Mouse (Mus musculus) A20 (cell line): ENCODE data around the gene Gpr107.
A peak's percentile ranks its signal among the peaks of the same experiment; 100 is the strongest.

ENCODE experiments used
- DNase-seq: peaks from one replicate; pipeline ENCODE4 v3.0.0-alpha.2; 2011; ENCODE audit warnings: low read depth, low spot score

Gpr107 gene

DNA sequence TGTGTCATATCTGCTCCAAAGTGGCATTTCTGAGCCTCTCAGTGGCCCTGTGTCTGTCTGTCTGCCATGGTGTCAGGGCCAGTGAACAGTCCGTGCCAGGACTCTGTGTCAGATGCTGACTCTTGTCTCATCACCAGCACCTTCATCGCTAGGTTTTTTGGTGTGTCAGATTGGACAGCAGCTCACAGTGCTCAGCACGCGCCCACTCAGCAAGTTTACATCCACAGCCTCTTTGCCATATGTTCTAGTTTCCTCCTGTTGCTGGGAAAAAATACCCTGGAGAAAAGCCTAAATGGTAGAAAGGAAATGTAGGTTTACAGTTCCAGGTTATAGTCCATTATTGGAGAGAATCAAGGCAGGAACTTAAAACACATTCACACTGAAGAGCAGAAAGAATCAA lies 46.5 kb downstream of the Gpr107 start:
- DNase-seq = no peak

DNA sequence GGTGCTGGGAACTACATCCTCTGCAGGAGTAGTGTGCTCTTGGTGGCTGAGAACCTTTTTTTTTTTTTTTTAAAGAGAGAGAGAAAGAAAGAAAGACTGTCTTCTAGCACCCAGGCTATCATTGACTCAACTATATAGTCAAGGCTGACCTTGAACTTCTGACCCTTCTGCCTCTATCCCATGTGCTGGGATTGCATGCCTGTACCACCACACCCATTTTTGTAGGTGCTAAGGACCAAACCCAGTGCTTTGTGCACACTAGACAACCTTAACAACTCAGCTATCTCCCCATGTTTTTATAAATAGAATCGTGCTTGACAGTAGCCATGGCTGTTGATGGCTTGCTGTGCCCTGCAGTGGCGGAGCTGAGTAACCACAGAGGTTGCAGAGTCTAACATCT lies 47.9 kb downstream of the Gpr107 start:
- no peak for DNase-seq

DNA sequence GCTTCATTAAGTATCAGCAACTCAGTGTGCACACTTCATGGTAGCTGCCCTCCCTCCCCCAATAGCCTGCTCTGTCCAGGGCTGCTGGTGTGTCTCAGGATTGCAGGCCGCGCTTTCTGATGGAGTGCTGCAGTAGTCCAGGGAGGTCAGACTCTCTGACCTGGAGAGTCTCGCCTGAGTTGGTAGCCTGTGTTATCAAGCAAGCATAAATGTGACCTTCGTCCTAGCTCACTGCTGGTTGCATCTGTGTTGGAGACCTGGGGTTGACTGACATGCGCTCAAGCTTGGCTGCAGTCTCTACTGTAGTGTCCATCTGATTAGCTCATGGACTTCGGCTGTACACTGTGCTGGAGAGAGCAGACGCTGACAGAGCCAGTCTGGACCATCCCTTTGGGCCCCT lies 49.7 kb downstream of the Gpr107 start:
- DNase-seq = no peak

DNA sequence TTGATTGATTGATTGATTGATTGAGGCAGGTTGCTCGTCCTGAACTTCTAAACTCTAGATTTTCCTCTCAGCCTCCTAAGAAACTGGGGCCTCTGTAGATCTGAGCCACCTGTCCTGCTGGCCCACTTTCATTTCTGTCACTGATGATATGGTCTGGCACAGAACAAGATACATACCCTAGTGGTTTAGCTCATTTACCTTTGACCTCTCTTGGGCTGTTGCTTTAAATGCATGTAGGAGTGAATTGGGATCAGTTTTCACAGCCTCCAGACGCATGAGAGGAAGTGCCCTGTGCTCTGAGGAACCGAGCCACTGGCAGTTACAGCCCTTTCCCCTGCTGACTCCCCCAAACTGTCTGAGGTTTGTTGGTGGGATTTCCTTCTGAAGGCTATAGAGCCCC lies 50.2 kb downstream of the Gpr107 start:
- no peak for DNase-seq

DNA sequence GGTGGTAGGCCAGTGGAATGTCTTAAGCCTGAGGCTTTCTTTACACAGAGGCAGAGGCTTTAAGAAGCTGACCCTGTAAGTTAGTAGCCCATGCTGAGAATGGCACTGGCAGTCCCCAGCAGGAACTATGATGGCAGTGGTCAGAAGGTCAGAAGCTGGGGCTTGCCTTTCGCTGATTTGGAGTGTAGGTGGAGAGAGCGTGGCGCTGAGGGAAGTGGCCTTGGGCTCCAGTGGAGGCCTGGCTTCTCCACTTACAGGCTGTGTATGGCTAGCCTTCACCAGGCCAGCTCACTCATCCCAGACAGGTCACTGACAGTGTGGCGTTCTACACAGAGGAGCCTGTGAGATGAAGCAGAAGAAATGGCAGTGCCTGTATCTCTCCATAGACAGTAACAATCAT lies 50.8 kb downstream of the Gpr107 start:
- no peak for DNase-seq

DNA sequence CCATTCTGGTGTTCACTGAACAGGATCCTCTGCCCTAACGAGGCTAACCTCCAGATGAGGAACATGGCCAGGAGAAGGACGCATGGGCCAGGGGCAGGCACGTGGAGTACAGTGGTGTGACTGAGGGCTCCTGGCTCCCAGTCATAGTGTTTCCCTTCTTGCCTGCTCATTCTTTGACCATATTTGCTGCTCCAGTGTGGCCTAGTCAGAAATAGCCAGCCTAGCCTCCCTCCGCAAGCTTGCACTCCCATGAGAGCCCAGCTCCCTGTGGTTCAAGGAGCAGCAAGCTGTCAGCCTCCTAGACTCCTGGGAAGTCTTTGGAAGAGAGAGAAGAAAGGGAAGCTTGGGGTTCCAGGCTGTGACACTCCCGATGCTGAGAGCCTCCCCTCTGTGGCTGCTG lies 52.6 kb downstream of the Gpr107 start:
- no peak for DNase-seq

DNA sequence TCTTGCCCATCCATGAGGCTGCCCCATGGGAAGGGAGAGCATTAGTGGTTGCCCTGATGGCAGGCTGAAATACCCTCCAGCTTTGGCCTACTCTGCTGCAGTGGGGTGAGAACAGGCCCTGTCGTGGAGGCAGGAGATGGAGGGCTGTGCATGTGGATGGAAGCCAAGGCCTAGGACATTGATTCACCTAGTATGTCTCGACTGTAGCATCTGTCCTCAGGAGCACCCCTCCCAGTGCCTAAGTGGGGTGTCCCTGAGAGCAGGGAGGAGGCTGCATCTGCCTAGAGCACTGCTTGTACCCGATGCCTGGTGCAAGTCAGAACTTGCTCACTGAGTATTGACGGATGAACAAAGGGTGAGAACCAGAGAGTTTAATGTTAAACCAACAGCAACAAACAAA lies 54.1 kb downstream of the Gpr107 start:
- no peak for DNase-seq

DNA sequence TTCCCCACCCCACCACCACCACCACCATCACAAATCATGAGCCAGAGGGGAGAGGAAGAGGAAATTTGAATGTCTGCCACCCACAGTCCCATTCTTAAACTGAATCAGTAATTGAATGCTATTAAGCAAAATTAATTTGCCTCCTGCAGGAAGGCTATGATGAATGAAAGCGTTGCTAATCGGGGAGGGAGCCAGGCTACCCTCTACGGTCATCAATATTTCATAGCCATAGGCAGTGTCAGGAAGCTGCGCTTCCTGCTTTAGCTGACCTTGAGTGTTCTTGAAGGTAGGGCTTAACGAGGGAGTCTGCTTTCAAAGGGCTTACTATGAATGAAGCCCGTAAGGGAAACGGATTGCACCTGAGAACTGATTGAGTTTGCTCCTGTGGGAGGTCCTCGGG lies 54.8 kb downstream of the Gpr107 start:
- DNase-seq = no peak

DNA sequence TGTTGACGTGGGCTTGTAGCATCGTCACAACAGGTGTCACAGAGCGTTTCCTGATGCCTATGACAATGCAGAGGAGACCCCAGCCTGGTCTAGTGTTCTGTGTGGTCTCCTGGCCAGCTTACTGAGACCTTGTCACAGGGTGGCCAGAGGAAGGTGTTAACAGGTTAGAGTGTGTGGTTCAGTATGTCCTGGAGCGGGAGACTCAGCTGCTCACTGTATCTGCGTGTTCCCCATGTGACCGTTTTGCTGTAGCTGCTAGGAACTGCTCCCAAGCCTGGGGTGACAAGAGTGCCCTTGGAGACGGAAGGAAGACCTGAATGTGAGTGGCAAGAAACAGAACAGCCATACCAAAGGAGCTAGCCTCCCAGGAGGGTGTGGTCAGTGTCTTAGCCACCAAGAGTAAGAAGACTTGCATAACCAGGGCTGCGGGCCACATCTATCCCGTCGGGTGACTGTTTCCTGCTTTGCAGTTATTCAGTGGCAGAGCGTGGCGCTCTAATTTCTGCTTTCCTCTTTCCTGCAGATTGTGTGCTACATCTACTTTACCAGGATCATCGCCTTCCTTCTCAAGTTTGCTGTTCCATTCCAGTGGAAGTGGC lies 56.5 kb downstream of the Gpr107 start:
- DNase-seq = no peak

DNA sequence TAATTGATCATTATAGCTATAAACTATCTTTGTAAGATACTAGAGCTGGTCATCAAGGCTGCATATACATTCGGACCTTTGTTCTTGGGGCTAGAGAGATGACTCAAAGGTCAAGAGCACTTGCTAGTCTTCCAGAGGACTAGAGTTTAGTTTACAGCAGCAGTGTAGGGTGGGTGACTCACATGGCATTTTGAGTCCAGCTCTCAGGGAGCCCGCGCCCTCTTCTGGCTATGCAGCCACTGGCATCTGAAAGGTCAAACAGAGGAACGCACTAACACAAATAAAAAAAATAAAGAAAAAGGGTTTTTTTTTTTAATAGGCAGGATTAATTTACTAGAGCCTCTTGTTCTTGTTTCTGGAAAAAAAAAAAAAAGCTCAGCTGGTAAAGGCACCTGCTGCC lies 57.4 kb downstream of the Gpr107 start:
- DNase-seq = no peak

DNA sequence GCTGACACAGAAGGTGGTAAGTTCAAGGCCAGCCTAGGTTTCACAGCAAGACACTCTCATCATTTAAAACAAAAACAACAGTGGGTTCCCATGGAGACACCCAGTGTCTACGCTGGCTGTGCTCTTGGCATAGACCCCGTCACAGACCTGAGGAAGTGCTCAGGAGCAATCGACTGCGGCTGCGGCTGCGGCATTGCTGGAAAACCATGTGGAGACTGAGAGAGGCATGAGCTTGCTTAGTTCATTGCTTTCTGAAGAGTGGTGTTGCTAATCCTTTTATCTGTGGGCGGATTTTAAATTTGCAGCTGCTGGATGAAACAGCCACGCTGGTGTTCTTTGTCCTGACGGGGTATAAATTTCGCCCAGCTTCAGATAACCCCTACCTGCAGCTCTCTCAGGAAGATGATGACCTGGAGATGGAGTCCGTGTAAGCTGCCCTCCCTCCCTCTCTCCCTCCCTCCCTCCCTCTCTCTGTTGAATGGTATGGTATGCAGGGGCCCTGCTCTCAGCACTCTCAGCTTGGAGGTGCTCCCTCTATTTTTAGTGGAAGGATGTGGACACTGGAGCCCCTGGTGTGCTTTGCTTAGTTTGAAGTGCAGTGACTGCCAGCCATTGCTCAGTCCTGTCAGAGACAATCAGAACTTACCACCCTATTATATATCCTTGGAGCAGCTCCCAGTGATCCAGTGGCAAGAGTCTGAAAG lies 58.2 kb downstream of the Gpr107 start:
- no peak for DNase-seq

DNA sequence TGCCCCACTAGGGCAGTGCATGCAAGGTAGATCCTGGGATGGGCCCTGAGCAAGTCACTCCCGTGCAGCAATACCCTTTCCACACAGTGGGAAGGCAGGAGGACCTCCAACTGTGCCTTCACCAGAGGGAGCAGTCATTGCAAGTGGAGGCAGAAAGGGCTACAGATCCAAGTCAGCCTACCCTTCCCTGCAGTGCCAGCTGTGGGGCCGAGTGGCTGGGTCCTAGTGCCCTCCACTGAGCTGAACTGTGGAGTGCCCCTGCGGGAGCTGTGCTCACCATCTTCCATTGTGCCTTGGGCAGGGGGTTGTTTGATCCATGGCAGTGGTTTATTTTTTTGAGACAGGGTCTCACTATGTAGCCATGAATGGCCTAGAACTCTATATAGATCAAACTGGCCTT lies 59.1 kb downstream of the Gpr107 start:
- no peak for DNase-seq

DNA sequence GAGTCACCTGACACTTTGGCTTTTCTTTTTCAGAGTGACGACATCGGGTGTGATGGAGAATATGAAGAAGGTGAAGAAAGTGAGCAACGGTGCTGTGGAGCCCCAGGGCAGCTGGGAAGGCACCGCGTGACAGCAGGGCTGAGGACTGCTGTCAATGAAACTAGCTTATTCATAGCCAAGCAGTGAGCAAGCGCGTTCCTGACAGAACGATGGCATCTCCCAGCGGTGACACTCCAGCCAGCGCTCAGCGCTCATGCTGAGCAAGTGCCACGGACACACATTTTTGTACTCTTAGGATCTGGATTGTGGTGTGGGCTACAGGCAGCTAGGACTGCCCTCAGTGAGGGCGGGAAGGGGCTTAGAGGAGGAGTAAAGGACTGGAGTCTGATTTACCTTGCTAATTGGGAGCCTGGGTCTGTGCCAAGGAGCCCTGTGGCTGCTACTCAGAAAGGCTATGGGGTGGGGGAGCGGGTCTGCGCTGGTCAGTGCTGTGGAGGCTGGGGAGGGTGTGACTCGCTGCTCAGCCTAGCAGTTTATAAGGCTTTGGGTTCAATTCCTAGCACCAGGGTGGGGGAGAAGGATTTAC lies 62.2 kb downstream of the Gpr107 start:
- DNase-seq = no peak

DNA sequence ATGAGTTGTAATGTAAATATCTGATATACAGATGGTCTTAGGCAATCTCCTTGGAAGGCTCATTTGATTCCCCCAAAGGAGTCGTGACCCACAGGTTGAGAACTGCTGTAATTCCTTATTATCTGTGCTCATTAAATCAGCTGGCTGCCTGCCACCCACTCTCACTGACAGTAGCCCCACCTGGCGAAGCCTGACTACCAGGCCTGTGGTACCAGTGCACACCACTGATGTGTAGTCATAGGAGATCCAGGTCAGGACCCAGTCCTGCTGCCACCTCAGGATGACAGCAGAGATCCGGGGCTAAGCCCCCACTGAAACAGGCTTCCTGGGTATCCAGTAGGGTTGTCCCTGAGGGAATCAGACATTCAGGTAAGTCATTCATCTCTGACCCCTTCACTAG lies 66.5 kb downstream of the Gpr107 start:
- DNase-seq = no peak

DNA sequence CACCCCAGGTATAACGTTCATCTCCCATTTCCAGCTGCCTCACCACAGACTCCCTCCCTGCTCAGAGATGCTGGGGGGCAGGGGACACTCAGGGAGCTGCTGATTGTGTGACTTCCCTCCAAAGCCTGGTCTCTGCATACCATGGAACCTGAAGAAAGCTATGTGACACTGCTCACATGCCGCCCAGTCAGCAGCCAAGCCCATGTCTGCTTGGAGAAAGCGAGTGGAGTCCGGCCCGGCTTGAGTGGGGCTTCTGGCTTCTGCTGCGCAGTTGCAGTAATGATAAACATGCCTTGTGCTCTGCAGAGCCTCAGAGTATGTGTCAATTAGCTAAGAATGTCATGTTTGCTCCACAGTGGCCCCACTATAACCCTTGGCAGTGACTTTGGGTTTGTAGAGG lies 67.4 kb downstream of the Gpr107 start:
- no peak for DNase-seq

DNA sequence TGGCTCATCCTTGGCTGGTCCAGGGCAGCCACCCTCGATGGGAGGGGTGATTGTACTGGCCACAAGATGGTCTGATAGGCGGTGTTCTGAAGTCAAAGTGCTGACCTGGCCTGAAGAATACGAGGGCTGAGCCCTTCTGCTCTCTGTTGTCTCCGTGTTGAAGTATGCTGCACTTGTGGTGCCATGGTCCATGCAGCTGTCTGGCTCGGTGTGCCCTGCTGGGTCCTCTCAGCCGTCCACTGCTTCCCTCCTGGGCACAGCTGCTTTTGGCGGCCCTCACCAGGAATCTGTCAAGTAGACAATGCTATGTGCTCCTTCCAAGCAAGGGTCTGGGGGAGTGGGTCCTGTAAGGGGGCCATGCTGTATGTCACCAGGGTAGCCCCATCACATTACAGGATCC lies 68.7 kb downstream of the Gpr107 start:
- no peak for DNase-seq

DNA sequence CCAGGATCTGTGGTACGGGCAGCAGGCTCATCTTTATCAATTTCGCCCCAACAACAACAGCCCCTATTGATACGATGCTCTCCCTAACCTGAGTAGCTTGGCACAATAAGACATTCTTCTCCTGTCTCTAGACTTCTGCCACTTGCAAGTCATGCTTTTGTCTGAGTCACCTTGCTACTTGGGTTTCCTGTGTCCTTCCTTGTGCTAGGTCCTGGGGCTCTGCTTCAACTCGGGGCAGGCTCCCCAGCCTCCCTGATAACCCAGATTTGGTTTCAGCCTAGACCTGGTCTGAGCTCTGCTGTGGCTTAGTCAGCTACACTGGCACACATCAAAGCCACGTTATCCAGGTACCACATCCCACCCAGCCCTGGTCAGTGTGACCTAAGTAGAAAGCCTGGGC lies 69.5 kb downstream of the Gpr107 start:
- no peak for DNase-seq

DNA sequence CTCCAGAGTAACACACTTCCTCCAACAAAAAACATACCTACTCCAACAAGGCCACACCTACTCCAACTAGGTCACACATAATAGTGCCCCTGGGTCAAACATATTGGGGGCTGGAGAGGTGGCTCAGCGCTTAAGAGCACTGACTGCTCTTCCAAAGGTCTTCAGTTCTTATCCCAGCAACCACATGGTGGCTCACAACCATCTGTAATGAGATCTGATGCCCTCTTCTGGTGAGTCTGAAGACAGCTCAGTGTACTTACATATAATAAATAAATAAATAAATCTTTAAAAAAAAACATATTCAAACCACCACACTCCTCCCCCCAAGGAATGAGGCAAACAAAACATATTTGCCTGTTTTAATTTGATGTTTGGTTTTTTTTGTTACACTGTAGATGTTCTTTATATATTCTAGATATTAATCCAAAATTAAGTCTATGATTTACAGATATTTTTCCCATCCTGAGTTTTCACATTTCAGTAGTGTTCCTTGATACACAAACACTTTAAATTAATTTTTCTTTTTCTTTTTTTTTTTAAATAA lies 76.7 kb downstream of the Gpr107 start:
- DNase-seq = peak; percentile 42

DNA sequence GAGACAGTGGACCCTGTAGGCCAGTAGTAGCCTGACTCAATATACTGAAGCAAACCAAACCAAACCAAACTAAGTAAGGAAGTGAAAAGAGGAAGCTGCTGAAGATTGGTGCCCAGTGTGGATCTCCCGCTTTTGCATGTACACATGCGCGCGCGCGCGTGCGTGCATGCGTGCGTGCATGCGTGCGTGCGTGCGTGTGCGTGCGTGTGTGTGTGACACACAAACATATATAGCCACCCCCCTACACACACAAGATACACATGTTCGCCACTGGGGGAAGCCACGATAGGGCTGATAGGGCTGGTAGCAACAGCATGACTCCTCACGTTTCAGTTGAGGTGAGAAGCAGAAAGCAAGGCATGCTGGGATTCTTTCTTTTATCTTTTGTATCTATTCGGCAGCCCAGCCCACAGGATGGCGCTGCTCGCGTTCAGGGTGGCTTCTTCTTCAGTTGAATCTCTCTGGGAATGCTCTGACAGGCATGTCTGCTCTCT lies 87.1 kb downstream of the Gpr107 start:
- peak; percentile 98 for DNase-seq

DNA sequence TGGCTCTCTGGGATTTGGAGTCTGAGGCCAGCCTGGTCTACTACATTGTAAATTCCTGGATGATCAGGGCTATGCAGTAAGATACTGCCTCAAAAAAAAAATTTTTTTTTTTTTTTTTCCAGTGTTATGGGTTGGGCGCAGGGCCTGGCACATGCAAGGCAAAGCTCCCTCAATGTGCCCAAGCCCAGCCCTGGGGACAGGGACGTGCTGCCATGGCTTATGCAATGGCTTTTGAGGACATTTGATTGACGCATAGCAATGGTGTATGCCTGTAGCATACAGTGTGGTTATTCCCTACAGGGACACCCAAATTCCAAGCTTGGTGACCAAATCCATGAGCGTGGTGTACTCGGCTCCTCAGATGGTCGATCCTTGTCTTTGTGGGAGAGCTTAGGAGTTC lies 87.7 kb downstream of the Gpr107 start:
- no peak for DNase-seq

DNA sequence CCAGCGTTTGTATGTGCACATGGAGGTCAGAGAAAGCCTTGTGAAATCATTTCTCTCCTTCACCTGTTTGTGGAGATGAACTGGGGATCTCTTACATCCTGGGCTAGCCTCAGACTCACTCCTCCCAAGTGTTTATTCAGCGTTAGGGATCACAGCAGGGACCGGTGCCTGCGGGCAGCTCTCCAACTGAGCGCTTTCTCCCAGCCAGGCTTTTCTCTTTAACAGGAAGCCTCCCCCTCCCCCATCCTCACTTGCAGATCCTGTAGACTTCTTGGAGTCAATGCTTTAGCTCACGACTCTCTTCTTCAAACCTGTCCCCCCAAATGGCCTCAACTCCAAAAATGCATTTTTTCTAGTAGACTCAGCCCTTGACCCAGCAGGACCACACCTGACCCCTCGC lies 89.5 kb downstream of the Gpr107 start:
- DNase-seq = no peak

DNA sequence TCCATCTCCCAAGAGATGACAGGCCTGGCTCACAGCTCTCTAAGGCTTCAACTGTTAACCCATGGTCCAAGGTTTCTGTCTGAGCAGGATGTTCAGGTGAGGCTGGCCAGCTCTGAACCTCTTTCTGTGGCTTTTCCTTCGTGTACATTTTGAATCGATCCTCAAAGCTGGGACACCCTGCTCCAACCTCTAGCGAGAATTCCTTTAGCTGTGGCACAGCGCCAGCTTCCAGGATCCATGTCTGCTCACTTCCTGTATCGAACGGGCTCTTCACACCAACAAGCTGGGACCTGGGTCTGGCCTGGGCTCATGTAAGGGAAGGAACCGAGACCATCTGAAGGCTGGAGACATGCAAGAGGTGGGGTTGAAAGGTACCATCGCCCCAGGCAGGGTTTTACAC lies 92.1 kb downstream of the Gpr107 start:
- DNase-seq = no peak

DNA sequence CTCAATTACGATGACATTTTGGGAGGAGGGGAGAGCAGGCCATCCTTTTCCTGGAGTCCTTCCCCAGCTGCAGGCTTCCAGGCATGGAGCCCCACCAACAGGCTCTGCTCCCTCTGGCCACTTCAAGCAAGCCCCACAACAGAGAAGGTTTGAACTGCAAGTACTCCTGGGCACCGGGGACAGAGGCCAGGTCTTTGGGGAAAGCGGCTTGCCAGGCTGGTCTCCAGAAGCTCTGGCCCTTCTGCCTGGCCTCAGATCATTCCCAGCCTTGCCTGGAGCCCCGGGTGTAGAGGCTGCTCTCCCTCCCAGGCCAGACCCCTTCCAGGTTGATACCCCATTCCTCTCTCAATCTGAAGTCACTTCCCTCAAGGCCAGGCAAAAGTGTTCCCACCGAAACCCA lies 92.9 kb downstream of the Gpr107 start:
- DNase-seq = no peak
